Mouse (Mus musculus) left cerebral cortex, adult 18-20 months (tissue): ENCODE results near the gene Ppp1r37. TPM values are rescaled to one million over a fixed set of nuclear protein-coding genes. Genes with fewer than 3 reads are reported as not detected.

Source experiments
- DNase-seq, 2 experiments: peaks; one replicate each; pipeline ENCODE4 v3.0.0; 2021 to 2022; ENCODE audit warnings: low spot score in 2 of 2, mixed read lengths in 1 of 2
- total RNA-seq, 2 experiments: library from RNA; stranded (reverse); gene quantifications; 2 replicates each; pipeline ENCODE4 v1.2.3; 2021

The Ppp1r37 gene
- total RNA-seq, 2 experiments from 2014 or later, result 139 to 147 TPM

DNA sequence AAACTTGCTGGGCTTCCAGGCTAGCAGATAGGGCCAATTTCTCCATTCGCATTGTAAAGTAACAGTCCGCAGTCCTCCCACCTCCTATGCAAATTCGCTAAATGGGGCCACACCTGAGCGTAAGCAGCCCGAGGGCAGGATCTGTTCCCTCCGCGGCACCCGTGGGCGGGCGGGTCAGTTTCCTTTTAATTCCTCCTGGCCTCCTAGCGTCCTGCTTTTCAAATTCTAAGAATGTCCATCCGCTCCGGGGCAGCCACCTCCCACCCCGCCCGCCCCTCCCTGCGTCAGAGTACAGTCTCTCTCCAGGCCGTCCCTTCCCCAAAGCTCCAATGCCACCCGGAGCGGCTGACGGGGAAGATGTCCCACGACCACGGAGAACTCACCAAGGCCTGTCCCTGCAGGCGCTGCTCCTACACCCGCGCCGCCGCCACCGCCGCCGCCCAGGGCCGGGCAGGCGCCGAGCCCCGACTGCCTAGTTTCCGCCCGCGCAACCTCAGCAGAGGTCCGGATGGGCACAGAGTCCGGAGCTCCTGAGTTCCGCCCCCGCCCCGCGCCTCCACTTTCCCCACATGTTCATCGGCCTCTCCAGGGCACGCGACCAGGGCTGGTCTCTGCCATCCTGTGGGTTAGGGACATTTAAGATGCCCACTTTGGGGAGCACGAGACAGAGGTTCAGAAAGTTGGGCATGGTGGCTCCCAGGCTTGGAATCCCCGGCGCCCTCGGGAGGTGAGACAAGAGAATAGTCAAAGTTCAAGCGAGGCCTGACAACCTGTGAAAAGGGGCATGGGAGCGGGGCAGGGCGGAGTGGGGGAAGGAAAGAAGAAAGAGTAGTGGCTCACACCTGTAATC is 10.3 kb upstream of the Ppp1r37 start:
- DNase-seq, result peak; percentile 72 to 75

DNA sequence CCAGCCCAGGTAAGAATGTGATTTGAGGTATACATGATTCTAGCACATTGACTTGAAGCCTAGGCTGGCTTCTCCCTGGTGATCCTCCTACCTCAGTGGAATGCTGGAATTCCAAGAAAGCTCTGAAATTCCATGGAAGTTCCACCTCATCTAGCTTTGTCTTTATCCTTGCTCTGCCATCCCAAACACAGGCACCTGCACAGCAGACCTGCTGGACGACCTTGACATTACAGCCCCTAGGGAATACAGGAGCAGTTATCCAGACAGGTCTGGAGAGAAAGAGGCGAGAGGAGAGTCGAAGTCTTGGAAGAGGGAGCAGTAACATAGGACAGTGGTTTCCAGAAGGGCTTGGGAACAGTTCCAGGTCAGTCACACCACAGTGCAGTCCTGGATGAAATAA is 6.8 kb upstream of the Ppp1r37 start:
- no peak for DNase-seq

DNA sequence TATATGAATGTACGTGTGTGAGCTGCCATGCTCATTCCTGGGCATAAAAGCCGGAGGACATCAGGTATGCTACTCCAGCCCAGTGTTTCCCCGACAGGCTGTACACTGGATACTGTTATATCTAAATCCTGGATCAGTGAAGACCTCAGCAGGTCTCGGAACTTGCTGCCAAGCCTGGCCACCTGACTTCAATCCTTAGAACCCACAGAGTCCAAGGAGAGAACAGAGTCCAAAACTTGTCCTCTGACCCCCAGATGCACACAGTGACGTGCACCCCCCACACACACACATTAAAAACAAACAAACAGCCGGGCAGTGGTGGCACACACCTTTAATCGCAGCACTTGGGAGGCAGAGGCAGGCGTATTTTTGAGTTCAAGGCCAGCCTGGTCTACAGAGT is 4.5 kb upstream of the Ppp1r37 start:
- no peak for DNase-seq

DNA sequence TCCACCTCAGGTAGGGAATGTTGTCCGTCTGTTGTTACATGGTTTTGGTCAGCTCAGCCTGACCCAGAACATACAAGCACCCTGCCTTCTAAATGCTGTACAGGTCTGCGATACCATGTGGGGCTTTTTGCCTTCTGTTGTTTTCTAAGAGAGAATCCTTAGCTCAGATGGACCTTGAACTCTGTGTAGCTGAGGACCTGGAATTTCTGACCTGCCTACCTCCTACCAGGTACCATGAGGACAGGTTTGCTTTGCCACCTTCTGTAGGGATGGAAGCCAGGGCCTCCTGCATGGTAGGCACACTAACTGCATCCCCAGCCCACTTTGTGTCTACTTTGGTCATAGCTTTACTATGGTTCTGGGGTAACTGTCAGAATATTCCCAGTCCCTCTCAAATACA is 2.9 kb upstream of the Ppp1r37 start:
- DNase-seq, result no peak

DNA sequence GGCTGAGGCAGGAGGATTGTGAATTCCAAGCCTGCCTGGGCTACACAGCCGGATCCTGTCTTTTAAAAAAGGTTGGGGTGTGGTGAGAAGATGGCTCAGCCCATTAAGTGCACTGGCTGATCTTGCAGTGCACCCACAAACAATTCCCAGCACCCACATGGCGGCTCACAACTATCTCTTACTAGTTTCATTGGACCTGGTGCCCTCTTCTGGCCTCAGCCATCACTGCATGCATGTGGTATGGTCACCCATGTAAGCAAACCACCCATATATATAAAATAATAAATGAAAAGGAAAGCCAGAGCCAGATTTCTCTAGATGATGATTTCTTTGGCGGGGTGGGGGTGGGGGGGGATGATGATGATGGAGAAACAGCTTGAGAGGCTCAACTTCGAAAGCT is 1.6 kb upstream of the Ppp1r37 start:
- no peak for DNase-seq

DNA sequence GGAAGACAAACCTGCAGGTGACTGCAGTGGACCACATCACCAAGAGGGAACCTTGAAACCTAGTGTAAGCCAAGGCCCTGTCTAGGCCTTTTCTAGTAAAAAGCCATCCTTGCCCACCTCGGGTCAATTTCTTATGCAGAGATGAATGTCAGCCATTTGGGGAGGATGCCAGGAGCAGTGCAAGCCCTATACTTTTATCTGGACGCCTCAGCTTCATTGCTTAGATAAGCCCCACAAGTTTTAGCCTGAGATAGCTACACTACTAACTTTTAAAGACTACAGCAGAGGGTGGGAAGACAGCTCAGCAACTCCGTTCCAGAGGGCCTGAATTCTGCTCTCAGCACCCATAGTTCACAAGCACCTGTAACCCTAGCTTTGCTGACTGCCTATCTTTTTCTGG is 1.0 kb upstream of the Ppp1r37 start:
- no peak for DNase-seq

DNA sequence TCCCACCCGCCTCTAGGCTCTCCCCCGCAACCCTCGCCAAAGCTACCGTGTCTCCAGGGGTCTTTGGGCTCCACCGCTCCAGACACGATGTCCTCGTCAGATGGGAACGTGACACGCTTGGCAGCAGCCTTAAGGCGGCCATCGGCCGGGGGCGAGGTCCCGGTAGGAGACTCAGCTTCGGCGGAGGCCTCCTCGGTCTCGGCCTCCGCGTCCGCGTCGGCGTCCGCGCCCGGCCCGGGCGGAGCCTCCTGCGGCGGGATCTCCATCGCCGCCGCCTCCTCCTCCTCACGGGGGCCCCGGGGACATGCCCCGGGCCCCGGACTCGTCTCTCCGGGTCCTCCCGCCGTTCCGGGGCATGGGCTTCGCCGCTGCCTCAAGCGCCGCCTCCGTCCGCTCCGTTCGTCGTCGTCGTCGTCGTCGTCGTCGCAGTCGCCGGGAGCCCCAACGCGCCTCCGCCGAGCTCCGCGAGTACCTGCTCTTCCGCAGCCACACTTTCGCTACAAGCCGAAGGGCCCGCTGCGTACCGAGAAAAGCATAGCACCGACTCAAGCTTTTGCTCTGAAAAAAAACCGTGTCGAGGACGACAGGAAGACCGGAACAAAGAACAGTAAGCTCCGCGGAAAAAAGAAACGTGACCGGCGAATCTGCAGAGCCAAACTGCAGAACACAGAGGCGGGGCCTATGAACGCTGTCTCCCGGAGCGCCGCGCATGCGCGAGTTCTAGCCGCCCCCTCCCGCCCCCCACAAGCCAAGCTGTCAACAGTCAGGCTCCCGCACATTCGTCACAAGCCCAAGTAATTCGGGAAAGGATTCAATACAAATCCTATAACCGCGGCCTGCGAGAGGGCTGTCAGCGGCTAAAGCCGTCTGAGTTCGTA is 872 bp downstream of the Ppp1r37 start:
- DNase-seq, result peak; percentile 82 to 85

DNA sequence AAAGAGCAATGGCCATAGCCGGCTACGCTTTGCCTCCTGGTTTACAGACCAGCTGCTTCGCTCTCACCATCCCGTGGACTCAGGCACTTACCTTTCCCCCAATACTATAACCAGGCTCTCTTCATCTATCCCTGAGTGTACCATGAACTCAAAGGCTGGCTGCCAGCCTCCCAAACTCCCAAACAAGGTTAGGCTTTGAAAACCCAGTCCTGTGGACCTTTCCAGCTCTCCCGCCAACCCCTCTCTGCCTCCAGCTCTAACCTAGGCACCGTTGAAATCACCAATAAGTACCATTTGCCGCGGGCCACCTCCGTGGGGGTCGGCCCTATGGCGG is 1.5 kb downstream of the Ppp1r37 start:
- DNase-seq, result no peak

DNA sequence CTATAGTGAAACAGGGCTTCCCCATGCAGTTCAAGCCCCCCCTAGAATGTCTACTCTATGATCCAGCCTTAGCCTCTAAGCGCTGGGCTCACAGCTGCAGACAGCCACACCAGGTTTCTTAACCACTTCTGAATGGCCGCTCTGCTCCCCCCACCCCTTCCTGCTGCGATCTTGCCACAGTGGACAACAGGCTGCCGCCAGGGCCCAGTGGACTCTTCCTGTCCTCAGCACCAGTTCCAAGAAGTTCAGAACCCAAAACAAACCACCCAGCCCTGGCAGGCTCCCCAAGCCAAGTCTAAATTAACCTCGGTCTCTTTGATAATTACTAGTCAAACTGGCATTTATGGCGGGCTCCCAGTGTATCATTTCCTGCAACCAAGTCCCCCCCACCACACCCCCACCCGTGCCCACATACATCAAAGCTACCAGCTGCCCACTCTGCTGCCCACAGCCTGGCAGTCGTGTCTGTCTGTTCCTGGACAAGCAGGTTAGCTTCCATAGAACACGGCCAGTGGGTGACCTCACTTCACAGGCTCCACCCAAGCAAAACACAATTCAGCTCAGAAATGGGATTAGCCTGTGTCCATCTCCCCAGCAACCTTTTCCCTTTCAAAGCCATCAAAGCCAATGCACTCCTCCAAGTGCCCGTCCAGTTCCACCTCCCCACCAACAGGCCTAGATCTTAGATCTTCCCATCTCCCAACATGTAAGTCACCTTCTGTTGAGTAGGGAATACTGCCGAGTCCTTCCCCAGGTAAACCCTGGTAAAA is 2.2 kb downstream of the Ppp1r37 start:
- DNase-seq, result peak in 1 of 2 experiments; percentile 21

DNA sequence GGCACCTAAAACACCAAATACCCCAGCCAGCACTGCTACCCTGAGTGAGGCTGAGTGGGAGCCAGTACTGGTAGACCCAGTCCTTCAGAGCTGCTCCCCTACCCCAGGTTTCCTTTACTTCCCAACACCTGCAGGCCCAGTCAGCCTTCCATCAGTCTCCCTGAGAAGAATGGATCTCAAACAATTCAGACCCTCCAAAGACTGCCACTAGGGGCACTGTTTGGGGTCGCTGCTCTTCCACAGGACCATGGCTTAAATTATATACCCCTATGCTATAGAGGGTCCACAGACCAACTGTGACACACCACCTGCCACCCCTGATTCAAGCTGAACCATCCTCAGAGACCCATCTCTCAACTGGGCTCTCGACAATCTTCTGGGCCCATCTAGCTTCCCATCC is 3.9 kb downstream of the Ppp1r37 start:
- no peak for DNase-seq

DNA sequence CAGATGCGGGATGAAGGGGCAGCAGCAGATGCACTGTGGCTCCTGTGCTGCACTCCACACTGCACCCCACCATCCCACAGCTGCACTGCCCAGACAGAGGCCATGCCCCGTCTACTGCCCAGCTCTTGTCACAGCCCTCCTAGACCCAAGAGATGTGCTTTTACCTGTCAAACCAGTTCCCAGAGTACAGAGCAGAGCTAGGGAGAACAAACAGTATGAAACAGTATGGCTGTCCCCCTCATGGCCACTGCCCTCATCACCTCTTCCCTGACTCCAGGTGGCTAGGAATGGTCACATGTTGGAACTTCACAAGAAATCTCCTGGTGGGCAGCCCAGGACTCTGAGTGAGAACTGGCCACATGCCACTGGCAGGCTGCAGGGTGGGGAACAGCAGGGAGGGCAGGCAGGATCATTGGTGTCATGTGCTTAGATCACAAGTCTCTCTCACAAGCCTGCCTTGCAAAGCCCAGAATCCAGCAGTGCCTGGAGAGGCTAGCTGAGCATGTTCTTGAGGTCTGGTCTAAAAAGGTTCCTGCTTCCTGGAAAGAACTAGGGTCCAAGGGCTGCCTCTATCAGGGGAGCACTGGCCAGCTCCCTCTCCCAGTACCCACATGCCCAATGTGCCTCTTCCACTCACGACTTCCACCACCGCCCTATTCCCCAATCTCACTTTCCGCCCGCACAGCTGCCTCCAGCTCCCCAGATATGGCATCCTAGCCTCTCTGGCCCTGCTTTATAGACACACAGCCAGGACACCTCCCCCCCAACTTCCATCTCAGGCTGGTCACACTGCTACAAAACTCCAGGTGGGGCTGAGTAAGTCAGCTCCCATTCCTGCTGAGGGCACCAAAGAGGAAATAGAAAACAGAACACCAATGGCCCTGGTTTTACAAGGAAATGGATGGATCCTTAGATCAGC is 4.6 kb downstream of the Ppp1r37 start:
- peak in 1 of 2 experiments; percentile 41 for DNase-seq

DNA sequence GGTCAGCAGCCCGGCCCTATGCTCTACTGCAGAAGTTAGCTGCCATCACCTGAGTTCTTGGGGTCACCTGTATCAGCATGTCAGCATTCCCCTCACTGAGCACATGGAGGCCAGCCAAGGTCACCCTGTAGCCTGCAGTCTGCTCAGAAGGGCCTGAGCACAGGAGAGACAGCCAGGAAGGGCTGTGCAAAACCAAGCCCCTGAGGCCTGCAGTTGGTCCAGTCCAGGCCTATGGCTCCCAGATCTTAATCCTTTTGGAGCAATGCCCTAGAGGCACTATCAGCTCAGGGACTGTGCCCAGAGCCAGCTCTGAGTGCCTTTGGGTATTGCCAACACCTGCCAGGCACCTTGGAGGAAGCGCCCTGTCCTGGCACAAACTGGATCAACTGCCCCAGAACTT is 5.8 kb downstream of the Ppp1r37 start:
- DNase-seq, result no peak

DNA sequence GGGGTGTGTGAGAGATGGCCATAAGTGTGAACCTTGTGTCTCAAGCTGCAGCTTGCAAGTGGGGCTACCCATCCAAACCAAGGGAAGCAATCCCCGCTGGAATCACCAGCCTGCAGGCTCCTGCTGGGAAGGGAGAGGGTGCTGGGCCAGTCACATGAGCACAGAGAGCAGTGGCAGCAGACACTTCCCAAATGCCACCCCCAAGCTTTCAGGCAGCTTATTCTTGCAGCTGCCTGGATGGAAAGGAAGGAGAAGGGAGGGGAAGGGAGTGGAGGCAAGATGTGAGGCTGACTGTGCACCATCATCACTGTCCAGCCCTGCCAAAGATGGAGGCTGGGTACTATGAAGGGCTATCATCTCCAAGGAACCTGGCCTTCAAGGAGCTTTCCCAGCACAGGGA is 8.7 kb downstream of the Ppp1r37 start:
- DNase-seq, result peak; percentile 62 to 74

DNA sequence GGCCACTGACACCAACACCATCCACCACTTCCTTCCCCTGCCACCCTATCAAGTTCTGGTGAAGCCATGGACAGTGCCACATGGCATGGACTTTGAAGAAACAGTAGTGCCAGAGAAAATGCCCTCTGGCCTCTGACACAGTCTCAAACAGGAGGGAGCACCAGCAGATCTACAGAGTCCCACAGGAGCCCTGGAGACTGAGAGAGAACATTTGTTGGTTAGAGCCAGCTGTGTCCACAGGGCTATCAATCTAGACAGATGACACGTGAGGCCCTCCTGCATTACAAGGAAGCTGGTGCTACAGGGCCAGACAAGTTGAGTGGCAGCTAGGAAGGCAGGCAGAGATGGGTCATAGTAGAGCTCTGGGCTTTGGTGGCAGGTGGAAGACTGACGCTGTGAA is 10.4 kb downstream of the Ppp1r37 start:
- DNase-seq, result no peak

DNA sequence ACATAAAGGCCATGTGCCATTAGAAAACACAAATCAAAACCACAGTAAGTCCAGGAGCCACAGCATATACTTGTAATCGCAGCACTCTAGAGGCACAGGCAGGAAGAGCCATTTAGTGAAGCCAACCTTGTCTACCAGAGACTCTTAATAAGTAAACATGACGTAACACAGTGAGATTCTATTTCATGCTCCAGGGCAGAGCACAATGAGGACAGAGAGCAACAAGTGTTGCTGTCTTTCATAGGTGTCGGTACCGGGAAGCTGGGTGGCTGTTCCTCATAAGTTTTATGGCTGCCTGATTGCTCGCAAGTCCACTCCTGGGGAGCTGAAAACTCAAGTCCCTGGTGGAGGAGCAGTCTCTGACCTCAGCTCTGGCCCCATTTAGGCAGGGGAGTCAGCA is 11.2 kb downstream of the Ppp1r37 start:
- no peak for DNase-seq

DNA sequence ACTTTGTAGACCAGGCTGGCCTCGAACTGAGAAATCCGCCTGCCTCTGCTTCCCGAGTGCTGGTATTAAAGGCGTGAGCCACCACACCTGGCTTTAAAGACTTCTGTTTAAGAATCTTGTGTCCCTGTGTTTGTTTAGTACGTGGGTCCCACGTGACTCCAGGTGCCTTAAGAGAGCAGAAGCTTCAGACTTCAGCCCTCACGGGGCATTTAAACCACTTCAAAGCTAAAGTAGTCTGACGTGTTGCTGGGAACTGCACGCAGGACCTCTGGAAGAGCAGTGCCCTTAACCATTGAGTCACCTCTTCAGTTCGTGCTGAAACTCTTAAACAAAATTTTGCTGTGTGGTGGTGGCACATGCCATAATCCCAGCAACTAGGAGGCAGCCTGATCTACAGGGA is 13.5 kb downstream of the Ppp1r37 start:
- DNase-seq, result no peak

DNA sequence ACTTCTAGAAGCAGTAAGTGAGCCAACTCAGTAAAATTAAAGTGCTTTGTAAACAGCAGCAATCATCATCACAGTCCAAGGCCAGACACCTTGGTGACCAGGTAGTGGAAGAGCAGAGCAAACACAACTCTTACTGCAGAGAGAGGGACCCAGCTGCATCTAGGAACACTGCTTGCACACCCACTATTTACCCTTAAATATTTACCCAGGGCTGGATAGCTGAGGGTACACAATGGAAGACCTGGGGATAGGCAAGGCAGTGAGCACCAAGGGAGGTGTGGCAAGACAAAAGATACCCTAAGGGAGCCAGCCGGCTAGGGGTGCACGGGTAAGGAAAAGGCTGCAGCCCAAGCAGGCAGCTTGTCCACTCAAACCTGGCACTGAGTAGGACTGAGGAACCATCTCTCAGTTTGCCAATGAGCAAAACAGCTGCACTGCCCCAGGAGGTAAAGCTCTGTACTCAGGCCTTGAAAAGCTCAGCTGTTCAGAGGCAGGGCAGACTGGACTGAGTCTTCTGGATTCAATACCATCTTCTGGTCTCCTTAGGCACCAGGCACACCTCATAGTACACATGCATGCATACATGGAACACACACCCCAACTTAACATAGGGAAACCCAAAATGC is 15.4 kb downstream of the Ppp1r37 start:
- DNase-seq, result no peak

DNA sequence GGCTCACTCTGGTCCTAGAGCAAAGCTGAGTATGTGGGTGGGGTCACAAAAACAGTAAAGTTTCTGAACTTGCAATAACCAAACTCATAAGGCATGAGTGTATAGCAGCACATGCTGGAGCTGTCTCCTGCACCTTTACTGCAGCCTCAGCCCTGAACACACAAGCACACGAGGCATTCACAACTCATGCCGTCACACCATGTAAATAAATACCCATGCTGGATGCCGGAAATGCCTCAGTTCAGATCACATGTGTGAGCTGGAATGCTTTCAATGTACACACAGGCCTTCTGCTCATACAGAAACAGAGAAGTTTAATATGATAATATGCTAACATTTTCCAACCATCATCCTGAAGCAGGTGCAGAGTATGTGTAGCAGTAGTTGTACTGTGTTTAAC is 16.9 kb downstream of the Ppp1r37 start:
- no peak for DNase-seq

DNA sequence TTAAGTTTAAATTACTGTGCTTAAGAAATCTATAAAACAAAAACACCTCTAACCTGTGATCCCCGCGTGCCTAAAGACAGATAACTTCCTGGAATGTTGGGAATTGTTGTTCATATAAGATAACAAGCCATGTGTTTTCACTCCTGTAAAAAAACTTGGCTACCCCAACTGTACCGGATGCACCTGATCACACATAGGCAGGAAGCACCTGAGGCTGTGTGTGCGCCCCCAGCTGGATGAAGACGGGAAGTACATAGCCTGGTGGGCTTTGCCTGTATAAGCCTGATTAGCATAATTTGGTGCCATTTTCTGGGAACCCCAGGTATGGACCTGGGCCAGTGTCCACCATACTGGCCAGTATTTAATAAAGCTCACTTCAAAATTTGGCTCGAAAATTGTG is 19.3 kb downstream of the Ppp1r37 start:
- no peak for DNase-seq

DNA sequence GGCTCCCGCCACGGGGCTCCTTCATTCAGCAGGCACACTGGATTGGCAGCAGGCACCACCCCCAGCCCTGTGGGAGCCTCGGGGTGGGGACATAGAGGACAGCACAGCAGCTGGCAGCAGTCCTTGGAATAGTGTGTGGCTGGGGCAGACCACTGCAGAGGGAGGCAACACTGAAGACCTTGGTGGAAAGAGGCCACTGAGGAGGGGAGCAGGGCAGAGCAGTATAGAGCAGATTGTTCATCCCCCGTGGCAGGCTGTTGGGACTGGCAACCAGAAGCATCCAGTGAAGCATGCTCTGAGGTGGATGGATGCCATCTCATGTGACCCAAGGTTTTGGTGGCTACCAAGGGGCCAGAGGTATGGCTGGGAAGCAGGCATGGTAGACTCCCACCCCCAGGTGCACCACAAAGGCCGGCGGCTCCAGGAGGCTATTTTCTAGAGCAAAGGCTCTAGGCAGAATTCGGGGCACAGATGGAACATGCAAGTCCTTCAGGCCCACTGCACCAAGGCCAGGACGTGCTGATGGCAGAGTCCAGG is 20.7 kb downstream of the Ppp1r37 start:
- DNase-seq, result no peak
